Mouse (Mus musculus): ENCODE measurements around the gene Plekhg5. TPM values are rescaled to one million over a fixed set of nuclear protein-coding genes. Genes with fewer than 3 reads are reported as not detected.

Gene Plekhg5
- total and polyA plus RNA-seq, 3 experiments, result 0.05 to 2.1 (median 1.1) TPM

- TF ChIP-seq UBTF (IDR thresholded peaks at IDR 0.05; ENCODE audit: low read depth, low read length) (no peak), ELF1 (IDR thresholded peaks at IDR 0.05; ENCODE audit: low read depth, low read length) (no peak), MAX (IDR thresholded peaks at IDR 0.05; ENCODE audit: low read length) (no peak), E2F4 (IDR thresholded peaks at IDR 0.05; ENCODE audit: insufficient replicate concordance, low read depth, low read length) (no peak), RAD21 (IDR thresholded peaks at IDR 0.05; ENCODE audit: low read depth, low read length) (no peak), MAFK (IDR thresholded peaks at IDR 0.05; ENCODE audit: insufficient replicate concordance, low read length) (no peak), NRF1 (IDR thresholded peaks at IDR 0.05; ENCODE audit: low read depth, low read length) (no peak), NELFE (IDR thresholded peaks at IDR 0.05; ENCODE audit: low read depth, low read length) (no peak), USF2 (conservative IDR thresholded peaks at IDR 0.05; ENCODE audit: low read depth, low read length) (no peak), USF1 (IDR thresholded peaks at IDR 0.05; ENCODE audit: low read depth, low read length) (no peak), RCOR1 (conservative IDR thresholded peaks at IDR 0.05; ENCODE audit: low read depth, low read length) (no peak), GABPA (IDR thresholded peaks at IDR 0.05; ENCODE audit: insufficient replicate concordance, low read depth, low read length) (no peak), ZMIZ1 (IDR thresholded peaks at IDR 0.05; ENCODE audit: low read depth, low read length) (no peak), SIN3A (IDR thresholded peaks at IDR 0.05; ENCODE audit: low read length) (no peak), ETS1 (conservative IDR thresholded peaks at IDR 0.05; ENCODE audit: low read depth, low read length) (no peak), CTCF (conservative IDR thresholded peaks at IDR 0.05 in 1 of 2, IDR thresholded peaks at IDR 0.05 in 1 of 2; ENCODE audit: low read depth in 2 of 2, low read length in 2 of 2) (no peak), IRF4 (IDR thresholded peaks at IDR 0.05; ENCODE audit: low read depth, low read length) (no peak), PAX5 (IDR thresholded peaks at IDR 0.05; ENCODE audit: low read length) (no peak), CHD2 (IDR thresholded peaks at IDR 0.05; ENCODE audit: low read length) (no peak)
- Histone ChIP-seq H3K4me2 (ENCODE audit: insufficient read depth, low read depth, poor library complexity, severe bottlenecking) (no peak overlapping the region), H3K9me3 (replicated peaks; ENCODE audit: low read length) (peaks cover 6% of the 10 kb centered on the region), H3K27me3 (replicated peaks) (peaks cover 89% of the 10 kb centered on the region), H3K36me3 (replicated peaks in 1 of 2; ENCODE audit: control insufficient read depth in 1 of 2, insufficient read depth in 1 of 2, low read length in 1 of 2) (no peaks in the 10 kb centered on the region), H3K27ac (ENCODE audit: insufficient read depth, low read depth) (no peak overlapping the region), H3K4me1 (ENCODE audit: control insufficient read depth in 1 of 2, insufficient read depth in 2 of 2) (peaks cover 15 to 16% of the 10 kb centered on the region in 2 experiments), H3K79me2 (replicated peaks; ENCODE audit: control insufficient read depth, extremely low read depth, insufficient read depth, poor library complexity, severe bottlenecking) (no peaks in the 10 kb centered on the region), H3K4me3 (replicated peaks in 1 of 3; ENCODE audit: low read depth in 2 of 3, low read length in 2 of 3, poor library complexity in 1 of 3) (no peak overlapping the region), H3K9ac (ENCODE audit: insufficient read depth, low read depth) (no peak overlapping the region)
- no peak for DNase-seq (ENCODE audit: extremely low read depth)
- dilution Hi-C loops (cut with MboI; ENCODE audit: extremely low pct_ligation_motif_present, extremely low pct_unique_long_range_greater_than_20kb, low sequenced_read_pairs), result no loop called here
- in situ Hi-C loops (cut with MboI; ENCODE audit: low pct_ligation_motif_present, low pct_unique_long_range_greater_than_20kb, low sequenced_read_pairs), result no loop called here
Observed at GRCm38 (mm10) chr4:152088133-152088532, 15.8 kb downstream of the Plekhg5 start.

DNA sequence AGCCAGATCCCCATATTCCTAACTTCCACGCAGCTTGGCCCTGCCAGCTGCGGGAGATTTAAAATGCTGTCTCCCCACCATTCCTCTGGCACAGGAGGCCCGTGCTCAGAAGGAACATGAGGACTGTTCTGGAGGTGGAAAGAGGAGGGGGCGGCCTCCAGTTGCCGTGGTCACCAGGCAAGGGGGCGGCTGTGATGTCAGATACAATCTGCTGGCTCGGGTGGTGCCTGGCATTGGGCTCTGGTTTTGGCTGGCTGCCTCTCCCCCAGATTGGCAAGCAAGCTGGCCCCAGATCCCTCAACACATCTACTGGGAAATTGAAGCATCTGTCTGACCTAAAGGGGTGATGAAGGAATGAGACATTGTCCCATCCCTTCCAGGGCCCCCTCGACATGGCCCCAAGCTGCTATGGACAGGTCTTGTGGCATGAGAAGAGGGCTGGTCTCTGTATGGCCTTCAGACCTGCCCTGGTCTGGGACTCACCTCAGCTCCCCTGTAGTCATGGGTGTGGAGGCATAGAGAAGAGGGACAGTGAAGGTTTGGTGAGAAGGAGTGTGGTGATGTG is 16.3 kb downstream of the Plekhg5 start:
- DNase-seq (ENCODE audit: extremely low read depth), result no peak
- no peak overlapping the region for H3K4me2 ChIP-seq (ENCODE audit: insufficient read depth, low read depth, poor library complexity, severe bottlenecking)
- H3K4me3 ChIP-seq (replicated peaks in 1 of 3; ENCODE audit: low read depth in 2 of 3, low read length in 2 of 3, poor library complexity in 1 of 3), result no peak overlapping the region
- H3K27ac ChIP-seq (ENCODE audit: insufficient read depth, low read depth), result no peak overlapping the region
- H3K27me3 ChIP-seq (replicated peaks), result peaks cover 89% of the 10 kb centered on the region
- no peak overlapping the region for H3K9ac ChIP-seq (ENCODE audit: insufficient read depth, low read depth)
- in situ Hi-C loops (cut with MboI; ENCODE audit: low pct_ligation_motif_present, low pct_unique_long_range_greater_than_20kb, low sequenced_read_pairs) (no loop called here), dilution Hi-C loops (cut with MboI; ENCODE audit: extremely low pct_ligation_motif_present, extremely low pct_unique_long_range_greater_than_20kb, low sequenced_read_pairs) (no loop called here)
- H3K79me2 ChIP-seq (replicated peaks; ENCODE audit: control insufficient read depth, extremely low read depth, insufficient read depth, poor library complexity, severe bottlenecking), result no peaks in the 10 kb centered on the region
- H3K36me3 ChIP-seq (replicated peaks in 1 of 2; ENCODE audit: control insufficient read depth in 1 of 2, insufficient read depth in 1 of 2, low read length in 1 of 2), result no peaks in the 10 kb centered on the region
- H3K9me3 ChIP-seq (replicated peaks; ENCODE audit: low read length), result peaks cover 6% of the 10 kb centered on the region
- H3K4me1 ChIP-seq (ENCODE audit: control insufficient read depth in 1 of 2, insufficient read depth in 2 of 2), result peaks cover 15 to 19% of the 10 kb centered on the region in 2 experiments
- no peak for TF ChIP-seq POLR2AphosphoS2 (IDR thresholded peaks at IDR 0.05; ENCODE audit: low read depth, low read length)
